Mouse (Mus musculus) liver, adult 2 months (tissue): Measurements from ENCODE around the gene Ppp2r3c.
"Not testable (repeated sequence)": the region's sequence is repeated elsewhere in the genome, so short reads cannot be mapped to it uniquely, and the experiment has no call there.

Source experiments
- CTCF ChIP-seq: fragments of 200-500 bp; IDR thresholded peaks from 2 replicates; pipeline ENCODE4 v1.5.1; 2011; ENCODE audit warnings: low read depth, low read length, control low read depth
- POLR2A ChIP-seq: fragments of 200-500 bp; IDR thresholded peaks from 2 replicates; pipeline ENCODE4 v1.6.1; 2011; ENCODE audit warnings: low read length, control low read depth; ENCODE audit not compliant: insufficient read depth; ENCODE audit errors: extremely low read depth

DNA sequence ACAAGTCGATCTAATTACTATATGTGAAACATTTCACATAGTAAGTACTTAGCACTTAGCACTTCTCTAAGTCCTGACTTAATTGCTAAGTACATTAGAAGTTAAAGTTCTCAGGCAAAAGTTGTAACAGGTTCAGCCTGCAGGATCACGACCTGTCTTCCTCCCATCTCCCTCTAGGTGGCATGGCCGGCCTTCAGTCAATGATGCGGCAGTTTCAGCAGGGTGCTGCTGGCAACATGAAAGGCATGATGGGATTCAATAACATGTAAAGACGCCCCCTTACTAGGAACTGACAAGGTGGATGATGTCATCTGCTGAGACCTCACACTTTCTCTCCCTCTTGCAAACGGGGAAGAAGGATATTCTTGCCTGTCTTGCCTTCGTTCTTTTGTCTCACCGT lies 40.8 kb downstream of the Ppp2r3c start:
- not testable (repeated sequence) for TF ChIP-seq POLR2A, CTCF
